Mouse (Mus musculus) hindbrain, embryonic 16.5 days (tissue): ENCODE results near the gene Nlrp6. TPM values are rescaled to one million over a fixed set of nuclear protein-coding genes. Genes with fewer than 3 reads are reported as not detected.
"Not testable (repeated sequence)": the region's sequence is repeated elsewhere in the genome, so short reads cannot be mapped to it uniquely, and the experiment has no call there.

Source experiments
- ATAC-seq: fragments of 200-750 bp; cut with Nextera tagmentation; 2 replicates; pipeline ENCODE4 v1.8.0; 2017; ENCODE audit warnings: moderate TSS enrichment, moderate library complexity
- H3K27ac ChIP-seq: fragments of 300-500 bp; sonication (generic); 2 replicates; pipeline ENCODE4 v1.5.1; 2014; ENCODE audit warnings: low read depth, mild to moderate bottlenecking, control low read depth, low read length, moderate library complexity
- H3K27me3 ChIP-seq: fragments of 300-500 bp; sonication (generic); replicated peaks from 2 replicates; pipeline ENCODE4 v1.6.1; 2014; ENCODE audit warnings: low read length; ENCODE audit not compliant: control insufficient read depth, insufficient read depth
- H3K36me3 ChIP-seq: fragments of 300-500 bp; sonication (generic); 2 replicates; pipeline ENCODE4 v1.6.1; 2014; ENCODE audit warnings: mild to moderate bottlenecking, low read length, moderate library complexity, mixed read lengths; ENCODE audit not compliant: control insufficient read depth, insufficient read depth
- H3K4me1 ChIP-seq: fragments of 300-500 bp; sonication (generic); 2 replicates; pipeline ENCODE4 v1.6.1; 2014; ENCODE audit warnings: low read depth, low read length; ENCODE audit not compliant: control insufficient read depth, insufficient read depth
- H3K4me2 ChIP-seq: fragments of 300-500 bp; sonication (generic); 2 replicates; pipeline ENCODE4 v1.6.1; 2014; ENCODE audit warnings: mild to moderate bottlenecking, low read length, control low read depth, moderate library complexity
- H3K4me3 ChIP-seq: fragments of 300-500 bp; sonication (generic); 2 replicates; pipeline ENCODE4 v1.5.1; 2014; ENCODE audit warnings: mild to moderate bottlenecking, low read length, control low read depth, moderate library complexity
- H3K9ac ChIP-seq: fragments of 300-500 bp; sonication (generic); 2 replicates; pipeline ENCODE4 v1.6.1; 2014; ENCODE audit warnings: low read depth, mild to moderate bottlenecking, control low read depth, low read length, moderate library complexity
- H3K9me3 ChIP-seq: fragments of 300-500 bp; sonication (generic); 2 replicates; pipeline ENCODE4 v1.6.1; 2014; ENCODE audit warnings: mild to moderate bottlenecking, low read length, moderate library complexity; ENCODE audit not compliant: control insufficient read depth
- WGBS: fragments of 180-500 bp; shearing (Covaris S2); extraction: QIAGEN DNeasy Blood & Tissue Kit; methylation state at CpG from one replicate; pipeline ENCODE4 v1.1.7; 2014; 5-methylcytosine and 5-hydroxymethylcytosine counted together
- polyA plus RNA-seq: library from polyadenylated mRNA; unstranded; fragments of >200 nt; fragmentation: Nextera tagmentation; extraction: Ambion mirVana; gene quantifications from 2 replicates; pipeline ENCODE4 v1.2.1, GENCODE M21; 2015

Nlrp6 gene
- polyA plus RNA-seq, 1 experiment from 2014 or later, result 0.75 TPM

DNA sequence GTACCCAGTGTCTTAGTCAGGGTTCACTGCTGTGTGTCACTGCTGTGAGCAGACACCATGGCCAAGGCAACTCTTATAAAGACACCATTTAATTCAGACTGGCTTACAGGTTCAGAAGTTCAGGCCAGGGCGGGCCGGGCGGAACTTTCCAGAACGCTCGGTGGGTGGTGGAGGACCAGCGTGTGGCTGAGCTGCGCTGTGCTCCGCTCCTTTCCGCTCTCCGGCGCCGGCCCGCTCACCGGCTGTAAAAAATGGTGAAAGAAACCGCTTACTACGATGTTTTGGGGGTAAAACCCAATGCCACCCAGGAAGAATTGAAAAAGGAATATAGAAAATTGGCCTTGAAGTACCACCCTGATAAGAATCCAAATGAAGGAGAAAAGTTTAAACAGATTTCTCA is 30.1 kb upstream of the Nlrp6 start:
- WGBS, result 97% methylated on average over 16 of the region's 16 CpGs
- not testable (repeated sequence) for H3K9me3 ChIP-seq, H3K9ac ChIP-seq, H3K4me1 ChIP-seq, H3K4me2 ChIP-seq, ATAC-seq, H3K27me3 ChIP-seq, H3K27ac ChIP-seq, H3K4me3 ChIP-seq
- H3K36me3 ChIP-seq, result peaks cover 52% of the 10 kb centered on the region

DNA sequence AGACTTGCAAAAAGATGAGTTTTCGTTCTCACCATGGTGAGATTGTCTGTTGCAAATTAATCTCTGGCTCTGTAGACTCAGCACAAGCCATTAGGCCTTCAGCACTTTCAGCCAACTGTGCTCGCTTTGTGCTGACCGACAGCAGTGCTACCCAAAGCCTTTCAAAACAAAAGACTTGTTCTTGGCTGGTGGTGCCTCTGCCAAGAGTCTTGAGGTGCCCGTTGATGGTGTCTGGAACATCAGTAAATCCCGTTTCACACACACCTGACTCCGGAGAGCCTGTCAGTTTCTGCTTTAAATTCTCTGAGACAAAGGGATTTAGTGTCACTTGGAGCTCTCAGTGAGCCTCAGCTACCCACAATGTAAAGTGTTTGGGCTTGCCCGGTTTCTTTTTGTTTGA is 26.7 kb upstream of the Nlrp6 start:
- no peak overlapping the region for H3K9ac ChIP-seq
- no peak overlapping the region for H3K27ac ChIP-seq
- WGBS, result 87% methylated on average over 7 of the region's 7 CpGs
- no peak overlapping the region for H3K4me2 ChIP-seq
- ATAC-seq, result no peak
- no peak overlapping the region for H3K4me3 ChIP-seq
- peaks cover 53% of the 10 kb centered on the region for H3K36me3 ChIP-seq
- H3K27me3 ChIP-seq, result no peaks in the 10 kb centered on the region
- no peaks in the 10 kb centered on the region for H3K4me1 ChIP-seq
- H3K9me3 ChIP-seq, result no peaks in the 10 kb centered on the region

DNA sequence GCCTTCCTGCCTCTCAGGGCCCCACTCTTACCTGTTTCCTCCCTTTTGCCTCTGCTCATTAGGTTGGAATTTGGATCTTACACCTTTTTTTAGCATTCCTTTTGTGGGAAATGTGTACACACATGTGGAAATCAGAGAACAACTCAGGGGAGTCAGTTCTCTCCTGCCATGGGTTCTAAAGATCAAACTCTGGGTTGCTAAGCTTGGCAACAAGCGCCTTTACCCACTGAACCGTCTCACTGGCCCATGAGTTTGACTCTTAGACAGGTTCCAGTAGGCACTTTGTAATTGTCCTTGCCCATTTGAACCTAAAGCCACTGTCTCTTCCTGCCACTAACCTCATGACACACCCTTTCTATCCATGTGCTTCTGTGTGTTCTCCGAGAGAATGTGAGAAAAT is 26.1 kb upstream of the Nlrp6 start:
- no peak overlapping the region for H3K4me3 ChIP-seq
- no peak for ATAC-seq
- peaks cover 51% of the 10 kb centered on the region for H3K36me3 ChIP-seq
- no peak overlapping the region for H3K4me2 ChIP-seq
- no peaks in the 10 kb centered on the region for H3K9me3 ChIP-seq
- no peaks in the 10 kb centered on the region for H3K27me3 ChIP-seq
- H3K27ac ChIP-seq, result no peak overlapping the region
- WGBS, result 96% methylated on average over 3 of the region's 3 CpGs
- H3K9ac ChIP-seq, result no peak overlapping the region
- H3K4me1 ChIP-seq, result no peaks in the 10 kb centered on the region

DNA sequence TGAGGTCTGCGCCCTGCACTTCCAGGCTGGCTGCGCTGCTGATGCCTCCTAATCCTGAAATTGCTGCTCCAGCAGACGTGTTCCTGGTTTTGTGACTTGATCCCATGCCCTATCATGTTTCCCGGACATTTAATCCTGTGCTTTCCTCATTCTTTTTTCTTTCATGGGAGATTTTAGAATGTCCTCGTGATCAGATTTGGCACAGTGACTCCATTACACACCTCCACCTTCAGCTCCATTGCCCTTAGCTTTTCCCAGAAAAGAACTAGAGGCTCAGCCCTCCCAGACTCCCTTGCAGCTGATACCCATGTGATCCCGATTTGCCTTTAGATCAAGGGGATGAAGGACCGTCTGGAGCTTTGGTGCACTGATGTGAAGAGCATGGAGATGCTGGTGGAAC is 22.8 kb upstream of the Nlrp6 start:
- Histone ChIP-seq H3K9me3 (no peaks in the 10 kb centered on the region), H3K36me3 (peaks cover 35% of the 10 kb centered on the region), H3K9ac (no peak overlapping the region), H3K4me2 (no peak overlapping the region), H3K27ac (no peak overlapping the region), H3K4me3 (no peak overlapping the region), H3K4me1 (no peaks in the 10 kb centered on the region), H3K27me3 (no peaks in the 10 kb centered on the region)
- no peak for ATAC-seq
- WGBS, result 88% methylated on average over 7 of the region's 7 CpGs

DNA sequence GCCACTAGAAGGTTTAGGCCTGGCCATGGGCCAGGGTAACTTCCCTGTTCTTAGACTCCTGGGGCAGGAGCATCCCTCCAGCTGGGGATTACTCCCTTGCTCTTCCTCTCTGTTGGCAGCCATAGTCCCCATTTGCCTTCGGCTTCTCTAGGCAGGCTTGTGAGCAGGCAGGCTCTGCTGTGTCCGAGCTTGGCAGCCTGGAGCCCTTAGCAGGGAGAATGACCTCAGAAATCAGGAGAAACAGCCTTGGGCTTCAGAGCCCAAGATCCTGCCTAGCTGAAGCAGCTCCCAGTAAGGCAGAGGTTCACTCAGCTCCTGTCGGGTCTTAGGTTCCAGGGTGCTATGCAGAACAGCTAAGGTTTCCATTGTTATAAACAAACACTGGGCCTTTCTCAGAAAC is 21.6 kb upstream of the Nlrp6 start:
- Histone ChIP-seq H3K27me3 (no peaks in the 10 kb centered on the region), H3K27ac (no peak overlapping the region), H3K4me2 (no peak overlapping the region), H3K9ac (no peak overlapping the region), H3K36me3 (peaks cover 29% of the 10 kb centered on the region), H3K4me1 (no peaks in the 10 kb centered on the region), H3K9me3 (no peaks in the 10 kb centered on the region), H3K4me3 (no peak overlapping the region)
- 73% methylated on average over 3 of the region's 3 CpGs for WGBS
- no peak for ATAC-seq

DNA sequence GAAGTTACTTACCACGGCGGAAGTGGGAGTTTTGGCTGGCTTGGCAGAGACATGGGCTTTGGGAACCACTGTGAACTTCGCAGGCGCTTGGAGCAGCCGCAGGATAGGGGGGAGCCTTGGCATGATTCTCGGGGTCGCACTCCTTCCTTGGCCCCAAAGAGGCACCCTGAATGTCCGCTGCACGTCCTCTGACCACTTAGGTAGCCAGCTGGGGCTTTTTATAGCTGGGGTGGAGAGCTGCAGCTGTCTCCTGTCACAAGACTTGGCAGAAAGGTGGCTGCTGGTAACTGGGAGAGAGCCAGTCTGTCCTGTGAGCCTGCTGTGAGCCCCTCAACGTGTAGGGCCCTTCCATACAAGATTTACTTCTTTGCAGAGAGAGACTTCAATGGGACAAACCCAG is 20.5 kb upstream of the Nlrp6 start, which contains the start of gene Cox8b:
Gene Cox8b (minus strand): TSS at position 227 of the 400 bp plus-strand sequence.
- ATAC-seq, result no peak
- WGBS, result 78% methylated on average over 10 of the region's 10 CpGs
- no peak within 1 kb of the TSS for H3K9ac ChIP-seq
- no peaks in the 10 kb centered on the region for H3K4me1 ChIP-seq
- peaks cover 22% of the 10 kb centered on the region for H3K36me3 ChIP-seq
- H3K27me3 ChIP-seq, result no peaks in the 10 kb centered on the region
- no peak within 1 kb of the TSS for H3K27ac ChIP-seq
- H3K9me3 ChIP-seq, result no peaks in the 10 kb centered on the region
- H3K4me3 ChIP-seq, result no peak within 1 kb of the TSS
- no peak within 1 kb of the TSS for H3K4me2 ChIP-seq

DNA sequence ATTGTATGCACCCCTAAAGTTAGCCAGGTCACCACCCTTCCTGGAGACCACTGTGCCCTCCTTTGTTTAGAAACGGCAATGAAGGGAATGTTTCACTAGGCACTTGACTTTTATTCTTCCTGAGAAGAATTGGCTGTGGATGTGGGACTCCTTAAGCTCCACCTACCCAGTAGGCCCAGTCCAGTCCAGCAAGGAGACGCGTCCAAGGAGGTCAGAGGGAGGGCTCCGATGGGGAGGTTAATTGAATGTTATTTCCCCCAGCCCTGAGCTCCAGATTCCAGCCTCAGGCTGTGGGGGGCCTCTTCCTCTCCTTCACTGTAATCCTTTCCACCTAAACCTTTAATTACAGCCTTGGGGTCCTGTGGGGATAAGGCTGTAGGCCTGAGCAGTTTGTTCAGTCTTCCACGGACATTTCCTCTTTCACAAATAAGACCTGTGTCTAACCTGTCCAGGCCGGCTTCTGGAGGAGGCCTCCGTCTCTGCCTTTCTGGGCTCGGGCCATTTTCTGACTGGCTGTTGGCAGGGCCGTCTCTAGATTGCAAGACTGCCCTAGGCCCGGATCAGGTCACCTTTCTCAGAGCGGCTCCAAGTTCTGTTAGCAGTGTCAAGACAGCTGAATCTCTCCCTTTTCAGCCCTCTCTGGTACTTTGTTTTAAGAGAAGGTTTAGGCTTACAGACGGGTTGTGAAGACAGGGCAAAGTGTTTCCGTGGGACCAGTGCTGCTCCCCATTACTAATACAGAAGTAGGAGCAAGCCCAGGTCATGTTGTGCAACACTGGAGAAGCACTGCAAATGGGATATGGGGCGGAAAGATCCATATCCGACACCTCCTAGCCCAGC is 18.4 kb upstream of the Nlrp6 start:
- ATAC-seq, result no peak
- no peaks in the 10 kb centered on the region for H3K9me3 ChIP-seq
- no peak overlapping the region for H3K9ac ChIP-seq
- no peak overlapping the region for H3K27ac ChIP-seq
- no peak overlapping the region for H3K4me3 ChIP-seq
- H3K27me3 ChIP-seq, result no peaks in the 10 kb centered on the region
- H3K4me2 ChIP-seq, result no peak overlapping the region
- 81% methylated on average over 15 of the region's 15 CpGs for WGBS
- peaks cover 18% of the 10 kb centered on the region for H3K36me3 ChIP-seq
- H3K4me1 ChIP-seq, result no peaks in the 10 kb centered on the region

DNA sequence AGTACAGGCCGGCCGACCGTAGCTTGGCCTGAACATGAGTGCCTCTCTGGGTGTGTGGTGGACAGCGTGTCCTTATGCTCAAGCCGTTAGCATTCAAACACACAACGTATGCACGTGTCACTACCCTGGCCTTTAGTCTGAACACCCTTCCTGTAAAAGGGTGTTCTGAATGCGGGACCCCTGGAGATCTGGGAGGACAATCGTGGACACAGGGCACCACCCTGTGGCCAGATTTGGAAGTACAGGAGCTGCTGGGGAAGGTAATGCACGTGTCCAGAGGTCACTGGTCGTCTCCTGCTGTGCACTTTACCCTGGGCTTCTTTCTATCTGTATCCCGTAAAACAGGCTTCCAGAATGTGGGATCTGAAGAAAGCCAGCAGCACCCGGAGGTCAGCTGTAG is 17.5 kb upstream of the Nlrp6 start:
- WGBS, result 25% methylated on average over 13 of the region's 13 CpGs
- H3K36me3 ChIP-seq, result peaks cover 9% of the 10 kb centered on the region
- no peak overlapping the region for H3K4me2 ChIP-seq
- no peak overlapping the region for H3K27ac ChIP-seq
- H3K4me1 ChIP-seq, result no peaks in the 10 kb centered on the region
- H3K9ac ChIP-seq, result peak overlapping the region; percentile 36; the same call in 1 of the 2 replicates
- no peaks in the 10 kb centered on the region for H3K9me3 ChIP-seq
- no peak overlapping the region for H3K4me3 ChIP-seq
- H3K27me3 ChIP-seq, result no peaks in the 10 kb centered on the region
- ATAC-seq, result peak; percentile 37

DNA sequence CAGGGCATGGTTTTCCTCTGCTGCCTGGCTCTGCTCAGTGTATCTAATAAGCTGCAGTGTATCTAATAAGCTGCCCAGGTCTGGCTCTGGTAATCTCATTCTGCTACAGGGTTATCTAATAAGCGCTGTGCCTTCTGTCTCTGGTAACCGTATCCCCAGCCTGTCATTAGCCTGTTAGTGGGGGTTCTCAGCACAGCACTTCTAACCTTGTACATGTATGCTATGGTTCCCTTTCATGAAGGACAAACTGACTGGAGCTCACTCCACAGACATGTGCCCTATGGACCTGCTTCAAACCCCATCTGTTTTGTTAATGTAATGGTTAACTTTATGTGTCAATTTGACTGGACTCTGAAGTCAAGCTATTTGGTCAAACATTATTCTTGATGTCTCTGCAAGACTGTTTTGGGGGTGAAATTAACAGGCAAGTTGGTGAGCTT is 15.0 kb upstream of the Nlrp6 start:
- Histone ChIP-seq H3K27me3 (peaks cover 2% of the 10 kb centered on the region; the same call in 1 of the 2 replicates), H3K27ac (no peak overlapping the region), H3K36me3 (no peaks in the 10 kb centered on the region), H3K9me3 (no peaks in the 10 kb centered on the region), H3K4me1 (peaks cover 5% of the 10 kb centered on the region), H3K4me2 (no peak overlapping the region), H3K9ac (no peak overlapping the region), H3K4me3 (no peak overlapping the region)
- no peak for ATAC-seq
- 84% methylated on average over 2 of the region's 2 CpGs for WGBS
